Mouse (Mus musculus) cortical plate, adult 2 months (tissue): Measurements from ENCODE around the gene Arf1.
A peak's percentile ranks its signal among the peaks of the same experiment; 100 is the strongest.

ENCODE experiments used
- CTCF ChIP-seq: fragments of 200-500 bp; IDR thresholded peaks from 2 replicates; pipeline ENCODE4 v1.5.1; 2011; ENCODE audit warnings: mild to moderate bottlenecking, control low read depth, low read length; ENCODE audit not compliant: insufficient read depth; ENCODE audit errors: extremely low read depth
- POLR2A ChIP-seq: fragments of 200-500 bp; IDR thresholded peaks from 2 replicates; pipeline ENCODE4 v1.6.1; 2011; ENCODE audit warnings: mild to moderate bottlenecking, low read length, control low read depth; ENCODE audit not compliant: insufficient read depth; ENCODE audit errors: extremely low read depth

DNA sequence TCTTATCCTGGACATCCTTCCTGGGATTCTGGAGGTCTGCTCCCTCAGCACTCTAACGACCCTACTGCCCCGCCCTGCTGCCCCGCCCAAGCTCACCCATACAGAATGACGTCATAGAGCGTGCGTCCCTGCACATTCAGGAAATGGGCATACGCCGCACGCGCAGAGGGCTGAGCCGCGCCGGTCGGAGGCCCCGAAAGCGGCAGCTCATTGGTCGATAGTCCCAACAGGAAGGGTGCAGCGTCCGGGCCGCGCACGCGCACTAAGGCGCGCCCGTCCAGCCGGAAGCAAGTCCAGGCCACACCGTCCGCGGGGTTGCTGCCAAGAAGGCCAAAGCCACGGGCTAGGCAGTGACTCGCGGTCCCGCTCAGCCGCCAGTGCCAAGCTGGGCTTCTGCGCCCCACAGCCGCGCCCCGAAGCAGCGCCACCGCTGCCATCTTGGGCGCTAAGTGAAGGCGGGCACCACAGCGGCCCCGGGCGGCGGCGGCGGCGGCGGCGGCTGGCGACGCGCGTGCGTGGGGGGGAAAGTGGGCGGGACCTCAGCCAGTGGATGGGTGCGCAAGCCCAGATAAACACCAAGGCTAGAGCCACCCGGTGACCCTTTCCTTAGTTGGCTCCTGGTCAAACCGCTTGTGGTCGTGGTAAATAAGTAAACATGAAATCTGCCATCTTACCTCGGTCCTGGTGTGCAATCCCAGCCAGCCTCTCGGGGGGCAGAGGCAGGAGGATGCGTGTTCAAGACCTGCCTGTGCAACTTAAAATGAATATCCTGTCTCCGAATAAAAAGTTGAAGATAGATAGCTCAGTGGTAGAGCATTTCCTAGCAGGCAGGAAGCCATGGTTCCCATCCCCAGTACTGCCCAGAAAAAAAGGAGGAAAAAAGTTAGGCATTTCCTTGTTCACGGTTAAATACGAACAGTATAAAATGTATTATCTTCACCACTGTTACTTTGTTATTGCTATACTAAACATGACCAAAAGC is 64.5 kb downstream of the Arf1 start, which contains the start of gene Iba57:
- TF ChIP-seq CTCF (no peak), POLR2A (peak; percentile 19; the same call in 1 of the 2 replicates)
